In genomic region chr4:143212341-143213174, GRCm38 (mm10) we compare ENCODE assay signal across 8 mouse cellular contexts. TPM values are rescaled to one million over a fixed set of nuclear protein-coding genes. Genes with fewer than 3 reads are reported as not detected.
DNase-seq lines count a peak whose midpoint lies in the region; ATAC-seq and TF ChIP-seq lines count a peak whose summit lies in the region.

Prdm2 (minus strand) TSS chr4:143212995.

- TF ChIP-seq CTCF in brain, embryonic 14.5 days (IDR thresholded peaks at IDR 0.05; ENCODE audit: borderline replicate concordance, extremely low read depth, insufficient read depth, insufficient read length): no peak
- TF ChIP-seq CTCF in spleen, adult 2 months (IDR thresholded peaks at IDR 0.05; ENCODE audit: extremely low read depth, insufficient read depth, insufficient read length, insufficient replicate concordance): no peak

- peak within 1 kb of the TSS; percentile 77 for H3K4me2 ChIP-seq in heart, embryonic 11.5 days
- peak within 1 kb of the TSS; percentile 88 for H3K4me2 ChIP-seq in kidney, embryonic 15.5 days
- H3K4me2 ChIP-seq in limb, embryonic 15.5 days: peak within 1 kb of the TSS; percentile 76
- H3K4me2 ChIP-seq in midbrain, embryonic 16.5 days (ENCODE audit: low read length): peak within 1 kb of the TSS; percentile 58

- ATAC-seq in heart, embryonic 11.5 days (replicated peaks; ENCODE audit: insufficient number of reproducible peaks, low FRiP score, low TSS enrichment): peak; percentile 82
- peak; percentile 84 for ATAC-seq in kidney, embryonic 15.5 days (replicated peaks; ENCODE audit: low FRiP score)
- ATAC-seq in limb, embryonic 15.5 days (ENCODE audit: insufficient number of reproducible peaks, low FRiP score, low TSS enrichment, low read depth): peak; percentile 76
- ATAC-seq in midbrain, embryonic 16.5 days: peak; percentile 78

- peak within 1 kb of the TSS; percentile 96 for H3K9ac ChIP-seq in heart, embryonic 11.5 days (ENCODE audit: low read depth, low read length)
- H3K9ac ChIP-seq in kidney, embryonic 15.5 days: peak within 1 kb of the TSS; percentile 90
- peak within 1 kb of the TSS; percentile 95 for H3K9ac ChIP-seq in limb, embryonic 15.5 days
- peak within 1 kb of the TSS; percentile 95 for H3K9ac ChIP-seq in midbrain, embryonic 16.5 days (ENCODE audit: low read depth, low read length)

- peak within 1 kb of the TSS; percentile 87 for H3K4me3 ChIP-seq in erythroblast, embryonic 14.5 days (replicated peaks)
- peak within 1 kb of the TSS; percentile 86 for H3K4me3 ChIP-seq in heart, embryonic 11.5 days (ENCODE audit: low read depth, low read length)
- H3K4me3 ChIP-seq in kidney, embryonic 15.5 days (replicated peaks): peak within 1 kb of the TSS; percentile 89
- peak within 1 kb of the TSS; percentile 80 for H3K4me3 ChIP-seq in limb, embryonic 15.5 days
- peak within 1 kb of the TSS; percentile 93 for H3K4me3 ChIP-seq in midbrain, embryonic 16.5 days (ENCODE audit: low read depth, low read length)
- H3K4me3 ChIP-seq in spleen, adult 2 months (ENCODE audit: extremely low read depth, insufficient read depth, insufficient read length): peak within 1 kb of the TSS; percentile 91

- peak; percentile 99 for TF ChIP-seq POLR2A in brain, embryonic 14.5 days (IDR thresholded peaks at IDR 0.05; ENCODE audit: borderline replicate concordance, extremely low read depth, insufficient read depth, insufficient read length, poor library complexity, severe bottlenecking)
- TF ChIP-seq POLR2A in spleen, adult 2 months (IDR thresholded peaks at IDR 0.05; ENCODE audit: low read depth, low read length): peak; percentile 17

- WGBS in heart, embryonic 11.5 days (ENCODE audit: insufficient replicate concordance): 2% methylated on average over 91 of the region's 96 CpGs
- 2% methylated on average over 96 of the region's 96 CpGs for WGBS in kidney, embryonic 15.5 days
- WGBS in limb, embryonic 15.5 days: 2% methylated on average over 96 of the region's 96 CpGs
- WGBS in midbrain, embryonic 16.5 days: 2% methylated on average over 80 of the region's 96 CpGs
- WGBS in spleen, adult 2 months: 2% methylated on average over 86 of the region's 96 CpGs

- peaks cover 6% of the 10 kb centered on the region for H3K27me3 ChIP-seq in erythroblast, embryonic 14.5 days (ENCODE audit: control insufficient read depth)
- no peaks in the 10 kb centered on the region for H3K27me3 ChIP-seq in heart, embryonic 11.5 days (ENCODE audit: control insufficient read depth, insufficient read depth, low read length)
- H3K27me3 ChIP-seq in kidney, embryonic 15.5 days: no peaks in the 10 kb centered on the region
- no peaks in the 10 kb centered on the region for H3K27me3 ChIP-seq in limb, embryonic 15.5 days
- H3K27me3 ChIP-seq in midbrain, embryonic 16.5 days (ENCODE audit: control insufficient read depth, insufficient read depth, low read depth, low read length): no peaks in the 10 kb centered on the region
- no peaks in the 10 kb centered on the region for H3K27me3 ChIP-seq in spleen, adult 2 months (ENCODE audit: control insufficient read depth, insufficient read depth, low read length)

- H3K36me3 ChIP-seq in erythroblast, embryonic 14.5 days (ENCODE audit: control insufficient read depth): peaks cover 3% of the 10 kb centered on the region
- no peaks in the 10 kb centered on the region for H3K36me3 ChIP-seq in heart, embryonic 11.5 days (ENCODE audit: control insufficient read depth, insufficient read depth, low read length)
- no peaks in the 10 kb centered on the region for H3K36me3 ChIP-seq in kidney, embryonic 15.5 days
- no peaks in the 10 kb centered on the region for H3K36me3 ChIP-seq in limb, embryonic 15.5 days
- H3K36me3 ChIP-seq in midbrain, embryonic 16.5 days (ENCODE audit: control insufficient read depth, insufficient read depth, low read length): no peaks in the 10 kb centered on the region
- H3K36me3 ChIP-seq in spleen, adult 2 months (ENCODE audit: control insufficient read depth, insufficient read depth, low read length): no peaks in the 10 kb centered on the region

- H3K4me1 ChIP-seq in erythroblast, embryonic 14.5 days (ENCODE audit: control insufficient read depth): peaks cover 24% of the 10 kb centered on the region
- H3K4me1 ChIP-seq in heart, embryonic 11.5 days (ENCODE audit: control insufficient read depth, insufficient read depth, low read length): peaks cover 4% of the 10 kb centered on the region; the same call in 1 of the 2 replicates
- peaks cover 24% of the 10 kb centered on the region for H3K4me1 ChIP-seq in kidney, embryonic 15.5 days
- peaks cover 21% of the 10 kb centered on the region for H3K4me1 ChIP-seq in limb, embryonic 15.5 days
- peaks cover 26% of the 10 kb centered on the region for H3K4me1 ChIP-seq in midbrain, embryonic 16.5 days (ENCODE audit: control insufficient read depth, insufficient read depth, low read length)
- peaks cover 16% of the 10 kb centered on the region; the same call in 1 of the 2 replicates for H3K4me1 ChIP-seq in spleen, adult 2 months (ENCODE audit: control insufficient read depth, insufficient read depth, insufficient read length)

- peak within 1 kb of the TSS; percentile 51 for H3K27ac ChIP-seq in heart, embryonic 11.5 days (ENCODE audit: low read depth, low read length)
- H3K27ac ChIP-seq in kidney, embryonic 15.5 days: peak within 1 kb of the TSS; percentile 80
- H3K27ac ChIP-seq in limb, embryonic 15.5 days: peak within 1 kb of the TSS; percentile 90
- peak within 1 kb of the TSS; percentile 93 for H3K27ac ChIP-seq in midbrain, embryonic 16.5 days (ENCODE audit: low read length)
- peak within 1 kb of the TSS; percentile 93 for H3K27ac ChIP-seq in spleen, adult 2 months (ENCODE audit: insufficient read depth, low read length)

- DNase-seq in CD4-positive, CD25-positive, alpha-beta regulatory T cell, adult 2 months (ENCODE audit: low read depth, low spot score): peak; percentile 84
- peak; percentile 76 for DNase-seq in brain, embryonic 14.5 days (ENCODE audit: low read depth)
- DNase-seq in spleen, adult 2 months (ENCODE audit: low read depth in 1 of 2, low spot score in 2 of 2): peak; percentile 50 to 64

- H3K9me3 ChIP-seq in erythroblast, embryonic 14.5 days (ENCODE audit: control insufficient read depth, low read length): no peaks in the 10 kb centered on the region
- no peaks in the 10 kb centered on the region for H3K9me3 ChIP-seq in heart, embryonic 11.5 days (replicated peaks; ENCODE audit: control insufficient read depth, low read length)
- no peaks in the 10 kb centered on the region for H3K9me3 ChIP-seq in kidney, embryonic 15.5 days (replicated peaks)
- no peaks in the 10 kb centered on the region for H3K9me3 ChIP-seq in limb, embryonic 15.5 days
- H3K9me3 ChIP-seq in midbrain, embryonic 16.5 days (replicated peaks; ENCODE audit: control insufficient read depth, low read length, poor library complexity, severe bottlenecking): no peaks in the 10 kb centered on the region

RNA-seq across cellular contexts. Expression of gene Prdm2, which starts in this region (rescaled TPM):
- 19.7 and 31.6 TPM in 2 replicates for polyA plus RNA-seq in brain, embryonic 14.5 days (2012; rRNA removed)
- 0.29 and 0.59 TPM in 2 replicates for polyA plus RNA-seq in erythroblast, embryonic 14.5 days (2012)
- 8.1 and 11.0 TPM in 2 replicates for polyA plus RNA-seq in heart, embryonic 11.5 days (2014; fragmentation: Nextera tagmentation; extraction: Ambion mirVana)
- 11.3 TPM in 2 replicates for polyA plus RNA-seq in kidney, embryonic 15.5 days (2015; fragmentation: Nextera tagmentation; extraction: Ambion mirVana)
- 14.9 and 16.1 TPM in 2 replicates for polyA plus RNA-seq in limb, embryonic 15.5 days (2015; fragmentation: Nextera tagmentation; extraction: Ambion mirVana)
- polyA plus RNA-seq in midbrain, embryonic 16.5 days (2015; fragmentation: Nextera tagmentation; extraction: Ambion mirVana): 13.4 and 16.0 TPM in 2 replicates
- polyA plus RNA-seq in spleen, adult 2 months (2012; rRNA removed): 13.5 and 14.4 TPM in 2 replicates

Comparison
In these comparisons a context has a peak if more than half of its experiments do, and no peak if none do; other contexts are left out.
1. Peak in every context shown above with its lines: DNase-seq, ATAC-seq, H3K4me3 ChIP-seq and H3K27ac ChIP-seq.